Mouse (Mus musculus) cerebellum, postnatal 14 days (tissue): Measurements from ENCODE around the gene Fam162b.

Experiments
- DNase-seq, 2 experiments: peaks; one replicate each; pipeline ENCODE4 v3.0.0; 2021; ENCODE audit warnings: mixed read lengths in 2 of 2

Gene Fam162b

DNA sequence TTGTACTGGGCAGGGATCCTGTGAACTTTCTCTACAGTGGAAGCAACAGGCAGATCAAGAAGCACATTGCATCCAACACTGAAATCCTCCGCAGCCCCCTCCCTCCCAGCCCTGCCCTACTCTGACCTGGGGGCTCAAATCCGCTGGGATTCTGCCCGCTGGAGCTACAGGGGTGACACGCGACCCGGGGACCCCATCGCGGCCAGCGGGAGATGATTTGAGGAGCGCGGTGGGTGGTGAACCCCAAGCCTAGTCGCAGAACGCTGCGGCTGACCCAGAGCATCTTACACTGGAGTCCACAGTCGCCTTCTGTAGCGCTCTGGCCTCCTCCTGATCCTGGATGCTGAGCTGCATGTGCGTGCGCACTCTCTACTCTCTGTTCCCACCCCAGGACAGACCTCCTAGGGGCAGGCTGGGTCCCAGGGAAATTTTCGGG, at the start of gene Fam162b:
Gene Fam162b (minus strand): TSS at position 379 of the 436 bp plus-strand sequence.
- DNase-seq: no peak

DNA sequence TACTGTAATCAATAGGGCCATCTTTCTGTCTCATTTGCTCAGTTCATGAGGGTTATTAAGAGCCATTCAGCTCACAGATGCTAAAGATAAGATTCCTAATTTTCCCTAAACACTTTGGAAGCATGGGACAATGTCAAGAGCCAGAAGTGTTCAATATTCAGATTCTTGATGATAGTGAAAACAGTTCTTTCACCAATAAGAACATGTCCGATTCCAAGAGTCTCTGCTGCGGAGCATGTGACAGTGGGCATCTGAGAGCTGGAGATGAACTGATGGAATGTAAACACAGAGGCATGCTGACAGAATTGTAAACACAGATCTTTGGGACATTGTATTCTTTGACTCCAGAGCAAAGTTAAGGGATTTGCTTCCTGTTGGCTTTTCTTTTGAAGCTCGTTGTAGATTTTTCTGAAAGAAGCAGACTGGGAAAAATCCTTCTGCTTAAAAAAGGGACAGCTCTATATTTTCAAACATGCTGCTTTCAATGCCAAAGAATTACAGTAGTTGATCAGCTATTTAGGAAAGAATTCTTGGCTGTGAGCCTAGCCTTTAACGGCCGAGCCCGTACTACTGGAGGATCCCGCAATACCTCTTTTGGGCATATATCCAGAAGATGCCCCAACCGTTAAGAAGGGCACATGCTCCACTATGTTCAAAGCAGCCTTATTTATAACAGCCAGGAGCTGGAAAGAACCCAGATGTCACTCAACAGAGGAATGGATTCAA, 41.3 kb upstream of the Fam162b start, which contains the start of gene Gprc6a:
Gene Gprc6a (minus strand): TSS at position 51 of the 726 bp plus-strand sequence.
- no peak for DNase-seq

DNA sequence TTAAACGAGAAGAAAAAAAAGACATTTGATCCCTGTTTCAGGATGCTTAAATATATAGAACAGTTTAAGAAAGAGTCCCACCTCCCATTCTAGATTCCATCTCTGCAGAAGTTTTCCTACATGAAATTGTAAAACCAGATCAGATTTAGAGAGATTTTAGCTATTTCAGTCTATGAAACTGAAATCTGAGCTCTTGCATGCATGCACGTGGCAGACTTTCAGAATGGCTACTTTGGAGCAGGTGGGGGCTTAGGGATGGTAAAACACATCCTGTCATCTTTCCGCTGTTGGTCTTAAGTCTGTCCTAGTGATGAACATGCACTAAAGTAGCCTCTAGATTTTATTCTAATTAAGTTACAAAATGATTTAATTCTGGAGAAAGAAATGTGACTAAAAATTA, 30.9 kb upstream of the Fam162b start:
- no peak for DNase-seq

DNA sequence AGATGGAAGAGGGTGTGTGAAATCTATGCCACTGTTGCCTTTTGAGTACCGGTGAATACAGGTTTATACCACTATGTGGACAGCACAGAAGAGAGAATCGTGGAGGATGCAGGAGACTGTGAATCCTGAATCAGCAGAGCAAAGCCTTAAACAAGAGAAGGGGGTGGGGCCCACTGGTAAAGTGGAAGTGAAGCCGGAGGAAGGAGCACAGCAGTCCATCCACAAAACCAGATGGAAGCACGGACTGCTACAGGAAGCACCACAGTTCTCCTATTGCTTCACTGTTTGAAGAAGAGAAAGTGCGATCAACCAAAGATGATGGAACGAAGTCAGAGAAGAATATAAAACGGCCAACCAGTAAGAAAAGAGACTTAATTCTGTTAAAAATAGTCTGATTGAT, 29.8 kb upstream of the Fam162b start:
- DNase-seq: no peak

DNA sequence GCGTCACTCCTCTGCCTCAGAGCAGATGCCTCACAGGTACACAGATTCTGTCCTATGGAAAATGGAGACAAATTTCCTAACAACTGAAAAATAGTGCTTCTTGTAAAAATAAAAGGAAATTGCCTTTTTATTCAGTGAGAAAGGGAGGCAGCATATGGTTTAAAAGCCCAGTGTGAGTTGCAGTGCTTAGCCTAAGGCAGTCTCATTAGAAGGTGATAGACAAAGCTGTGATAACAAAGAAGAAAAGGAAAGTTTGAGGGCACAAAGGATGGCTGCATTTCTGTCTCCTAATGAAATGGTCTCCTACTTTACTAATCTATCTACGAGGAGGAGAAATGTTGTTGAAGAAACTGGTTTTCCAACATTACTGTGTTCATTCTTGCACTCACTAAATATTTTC, 28.2 kb upstream of the Fam162b start:
- no peak for DNase-seq

DNA sequence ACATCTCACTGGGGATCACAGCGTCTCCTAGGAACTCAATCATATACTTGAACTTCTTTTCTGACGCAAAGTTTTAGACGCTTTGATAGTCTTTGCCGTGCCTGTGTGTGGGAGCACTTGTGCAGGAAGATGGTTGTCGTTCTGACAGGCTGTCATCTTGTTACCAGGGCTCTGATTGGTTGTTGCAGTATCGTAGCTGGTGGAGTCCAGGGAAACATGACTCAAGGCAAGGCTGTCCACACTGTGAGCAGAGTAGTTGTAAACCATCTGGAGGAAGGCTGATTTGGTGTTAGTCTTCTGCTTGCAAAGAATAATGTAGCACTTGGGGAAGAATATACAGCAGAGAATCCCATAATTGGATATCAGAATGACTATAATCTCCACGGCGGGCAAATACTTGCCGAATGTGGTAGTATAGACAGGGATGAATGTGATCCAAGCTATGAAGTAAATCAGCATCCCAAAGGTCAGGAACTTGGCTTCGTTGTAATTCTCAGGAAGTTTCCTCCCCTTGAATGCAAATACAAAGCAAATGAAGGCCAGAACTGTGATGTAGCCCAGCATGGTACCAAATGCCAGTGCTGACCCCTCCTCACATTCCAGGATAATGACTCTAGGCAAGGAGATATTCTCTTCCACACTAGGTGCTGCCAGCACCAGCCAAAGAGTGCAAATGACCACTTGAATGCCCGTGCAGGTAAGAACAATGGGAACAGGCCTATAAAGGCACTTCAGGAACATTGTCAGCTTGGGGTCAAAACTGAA, 24.7 kb upstream of the Fam162b start:
- no peak for DNase-seq

DNA sequence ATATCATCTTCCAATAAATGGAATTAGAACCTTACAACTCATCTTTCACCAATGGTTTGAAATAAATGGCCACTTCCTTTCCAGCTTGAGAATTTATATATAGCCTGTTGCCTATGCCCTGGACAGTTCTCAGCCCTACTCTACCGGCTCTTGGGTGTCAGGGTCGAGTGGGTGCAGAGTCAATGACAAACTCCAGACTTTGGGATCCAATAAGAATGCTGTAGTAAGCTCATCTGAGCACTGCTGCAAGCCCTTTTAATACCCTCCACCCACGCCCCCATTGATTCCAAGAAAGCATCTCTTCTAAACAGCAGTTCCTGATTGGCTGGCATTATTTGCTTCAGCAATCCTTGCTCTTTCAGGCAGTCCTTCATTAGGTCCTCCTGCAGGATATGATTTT, 23.1 kb upstream of the Fam162b start:
- DNase-seq: no peak

DNA sequence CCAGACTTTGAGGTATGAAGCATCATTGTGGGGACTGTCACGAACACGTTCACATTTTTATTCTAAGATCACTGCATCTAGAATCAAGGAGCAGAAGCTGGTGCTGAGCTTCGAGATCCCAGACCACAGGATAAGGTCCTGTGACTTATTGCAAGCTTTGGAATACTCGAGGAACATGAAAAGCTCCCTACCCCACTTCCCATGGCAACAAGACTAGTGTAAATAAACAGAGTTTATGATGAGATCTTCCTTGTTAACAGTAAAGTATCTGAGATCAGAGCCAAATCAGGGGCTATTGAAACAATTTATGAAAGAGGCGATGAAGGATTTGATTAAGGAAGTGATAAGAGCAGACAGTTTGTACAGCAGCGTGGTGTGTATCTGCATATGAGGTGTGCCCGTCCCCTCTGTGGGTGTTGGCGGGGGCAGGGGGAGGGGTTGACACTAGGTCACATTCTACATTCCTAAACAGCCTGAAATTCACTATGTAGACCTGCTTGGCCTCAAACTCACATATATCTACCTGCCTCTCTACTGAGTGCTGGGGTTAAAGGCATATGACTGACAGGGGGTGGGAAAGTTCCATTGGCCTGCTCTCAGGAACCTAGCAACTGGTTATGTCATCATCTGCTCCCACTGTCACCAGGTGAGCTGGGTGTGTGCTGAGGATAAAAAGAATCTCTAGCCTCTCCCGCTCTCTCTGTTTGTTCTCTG, 21.8 kb upstream of the Fam162b start:
- DNase-seq: no peak

DNA sequence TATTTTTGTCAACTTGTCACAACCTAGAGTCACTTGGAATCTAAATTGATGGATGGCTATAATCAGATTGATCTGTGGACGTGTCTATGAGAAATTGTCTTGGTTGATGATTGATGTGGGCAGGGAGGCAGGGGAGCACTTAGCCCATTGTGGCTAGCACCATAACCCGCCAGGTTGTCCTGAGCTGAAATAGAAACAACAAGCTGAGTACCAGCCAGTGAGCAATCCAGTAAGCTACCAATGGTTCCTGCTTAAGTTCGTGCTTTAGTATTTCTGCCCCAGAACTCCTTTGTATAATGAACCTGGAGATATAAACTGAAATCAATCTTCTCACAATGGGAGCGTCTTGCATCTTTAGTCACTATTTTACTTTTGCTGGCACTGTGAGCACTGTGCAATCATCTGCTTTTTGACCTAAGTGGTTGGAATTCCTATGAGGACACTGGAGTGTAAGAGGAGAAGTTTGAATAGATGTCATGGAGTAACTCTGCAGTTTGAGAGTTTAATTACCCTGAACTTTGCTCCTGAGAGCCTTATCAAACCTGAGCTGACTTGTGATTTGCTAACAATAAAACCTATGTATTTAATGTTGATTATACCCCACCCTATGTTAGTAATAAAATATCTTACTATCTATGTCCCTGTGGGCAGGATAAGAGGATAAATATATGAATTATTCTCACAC, 19.6 kb upstream of the Fam162b start:
- no peak for DNase-seq

DNA sequence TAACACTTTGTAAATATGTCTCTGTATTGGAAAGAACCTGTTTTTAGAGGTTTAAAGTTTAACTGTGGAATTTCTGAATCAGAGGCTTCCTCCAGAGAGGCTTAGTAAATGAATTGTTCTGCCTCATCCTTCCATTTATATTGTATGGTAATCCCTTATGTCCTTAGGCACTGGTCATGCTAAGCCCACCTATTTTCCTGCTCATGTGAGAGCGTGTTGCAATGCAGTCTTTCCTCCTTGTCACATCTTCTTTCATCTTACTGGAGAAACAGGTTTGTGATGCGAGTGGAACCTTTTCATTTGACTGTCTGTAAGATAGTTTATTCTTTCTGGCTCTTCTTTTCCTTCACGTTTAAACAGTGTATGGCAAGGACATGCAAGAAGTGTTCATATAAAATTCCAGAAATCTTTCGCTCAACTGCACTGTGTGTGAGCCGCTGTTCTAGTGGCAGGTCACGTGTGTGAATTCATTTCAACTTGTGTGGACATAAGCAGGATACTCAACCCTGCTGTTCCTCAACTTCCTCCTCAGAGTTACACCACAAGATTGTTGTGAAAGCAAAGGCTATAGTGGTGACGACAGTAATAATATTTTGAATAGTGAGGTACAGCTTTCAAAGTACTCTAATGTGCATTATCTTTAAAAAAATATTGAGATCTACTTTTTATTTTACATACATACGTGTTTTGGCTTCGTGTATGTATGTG, 6.8 kb upstream of the Fam162b start:
- no peak for DNase-seq

DNA sequence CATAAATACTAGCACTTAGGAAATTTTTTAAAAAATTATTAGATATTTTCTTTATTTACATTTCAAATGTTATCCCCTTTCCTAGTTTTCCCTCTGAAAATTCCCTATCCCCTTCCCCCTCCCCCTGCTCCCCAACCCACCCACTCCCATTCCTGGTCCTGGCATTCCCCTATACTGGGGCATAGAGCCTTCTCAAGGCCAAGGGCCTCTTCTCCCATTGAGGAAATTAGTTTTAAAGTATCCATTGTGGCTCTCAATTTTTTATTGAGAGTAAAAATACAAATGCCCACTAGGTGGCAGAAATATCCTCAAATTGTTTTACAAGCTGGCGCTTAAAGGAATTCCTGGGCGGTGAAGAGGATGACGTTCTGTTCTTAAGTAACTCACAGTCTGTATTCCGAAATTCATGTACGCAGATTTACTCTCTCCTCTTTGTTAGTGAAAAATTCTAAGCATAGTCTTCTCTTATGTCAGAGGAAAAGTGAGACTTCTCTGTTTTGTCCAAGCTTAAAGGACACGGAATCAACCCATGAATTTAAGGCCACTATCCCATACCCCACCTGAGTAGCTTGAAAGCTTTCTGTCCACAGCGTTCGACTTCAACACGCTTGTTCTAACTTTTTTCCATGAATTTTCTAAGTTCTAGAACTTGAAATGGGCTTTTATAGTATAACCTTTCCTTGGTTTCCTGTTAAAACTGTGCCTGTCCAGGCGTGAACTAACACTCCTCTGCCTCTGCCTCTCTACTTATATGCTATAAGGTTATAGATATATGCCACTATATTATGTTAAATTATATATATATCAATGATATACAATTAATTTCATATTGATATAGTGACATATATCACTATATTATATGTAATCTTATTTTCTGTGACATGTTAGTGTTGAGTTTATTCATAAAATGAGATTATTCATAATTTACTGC, 4.9 kb upstream of the Fam162b start:
- peak; percentile 37 to 49 for DNase-seq

DNA sequence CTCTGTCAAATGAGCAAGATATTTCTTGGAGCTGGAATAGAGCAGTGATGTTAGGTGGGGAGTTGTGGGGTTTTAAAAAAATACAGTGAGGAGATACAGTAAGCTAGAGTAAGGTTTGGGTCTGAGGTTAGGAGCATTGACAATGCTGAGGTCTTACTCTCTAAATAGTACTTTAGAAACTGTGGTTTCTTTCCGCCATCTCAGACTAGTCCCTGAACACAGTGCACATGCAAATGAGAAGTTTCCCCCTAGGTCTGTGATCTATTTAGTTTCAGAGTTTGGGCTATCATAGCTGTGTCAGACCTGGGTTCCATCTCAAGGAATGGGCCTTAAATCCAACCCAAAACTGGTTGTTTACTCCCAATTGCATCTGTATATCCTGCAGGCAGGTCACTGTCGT, 1.3 kb upstream of the Fam162b start:
- no peak for DNase-seq

DNA sequence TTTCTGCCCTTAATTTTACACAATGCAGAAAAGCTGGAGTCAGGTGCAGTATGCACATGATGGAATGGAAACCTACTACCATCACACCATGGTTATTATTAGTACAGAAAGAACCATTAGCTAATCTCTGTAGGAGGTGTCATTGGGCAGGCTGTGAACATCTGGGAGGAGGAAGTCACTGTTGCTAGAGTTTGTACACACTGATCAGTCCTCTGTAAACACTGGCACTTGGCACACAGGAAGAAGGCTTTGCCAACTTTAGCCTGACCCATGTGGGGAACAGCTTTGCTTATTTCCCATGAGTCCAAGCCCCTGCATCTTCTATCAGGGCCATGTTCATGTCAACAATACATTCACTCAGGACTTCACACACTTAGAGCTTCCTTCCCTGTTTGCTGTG, 5.4 kb downstream of the Fam162b start:
- DNase-seq: no peak

DNA sequence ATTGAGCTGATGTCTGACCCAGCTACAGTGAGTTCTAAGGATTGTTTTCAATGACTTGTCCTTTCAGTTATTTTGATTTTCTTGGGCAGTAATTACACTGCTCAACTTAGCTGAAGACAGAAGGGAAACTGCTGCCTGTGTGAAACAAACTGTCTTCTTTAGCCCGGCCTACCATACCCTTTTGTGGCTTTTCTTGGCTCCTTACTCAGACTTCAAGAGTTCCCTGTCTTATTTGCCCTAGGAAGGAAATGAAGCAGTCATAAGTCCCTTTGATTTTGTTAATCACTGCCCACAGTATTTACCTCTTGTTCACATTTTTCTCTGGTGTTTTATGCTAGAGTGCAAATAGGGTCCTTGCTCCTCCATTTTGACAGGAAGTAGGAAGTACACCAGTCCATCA, 5.9 kb downstream of the Fam162b start:
- no peak for DNase-seq

DNA sequence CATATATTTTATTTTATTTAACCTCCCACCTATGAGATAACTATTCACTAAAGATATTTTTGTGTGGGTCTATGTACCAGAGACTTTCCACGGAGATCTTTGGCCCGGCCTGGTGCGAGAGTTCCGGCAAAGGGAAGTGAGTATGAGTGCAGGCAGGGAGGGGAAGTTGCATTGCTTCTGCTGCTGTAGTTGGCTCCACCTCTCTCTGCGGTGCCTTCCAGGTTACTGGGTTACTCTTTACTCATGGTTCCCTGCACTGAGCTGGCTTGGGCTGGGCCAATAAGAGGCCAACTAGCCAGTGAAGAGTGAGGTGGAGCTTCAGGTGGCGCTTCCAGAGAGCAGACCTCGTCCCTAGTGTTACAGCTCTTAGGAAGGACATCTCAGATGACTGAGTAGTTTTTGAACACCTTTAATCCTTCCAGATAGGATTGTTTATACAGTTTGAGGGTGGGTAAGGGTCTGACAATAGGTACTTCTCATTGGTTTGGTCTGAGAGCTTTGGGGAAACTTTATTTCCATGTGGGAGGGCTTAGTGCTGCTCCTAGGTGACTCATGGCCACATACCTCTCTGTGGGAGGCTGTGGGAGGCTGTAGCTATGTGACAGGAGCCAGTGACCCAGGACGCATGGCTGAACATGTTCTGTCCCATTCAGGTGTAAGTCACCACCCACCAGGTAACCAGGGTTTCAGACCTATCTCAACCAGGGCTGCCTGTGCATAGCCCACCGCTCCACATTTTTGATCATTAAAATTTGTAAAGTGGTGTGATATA, 18.9 kb downstream of the Fam162b start:
- no peak for DNase-seq

DNA sequence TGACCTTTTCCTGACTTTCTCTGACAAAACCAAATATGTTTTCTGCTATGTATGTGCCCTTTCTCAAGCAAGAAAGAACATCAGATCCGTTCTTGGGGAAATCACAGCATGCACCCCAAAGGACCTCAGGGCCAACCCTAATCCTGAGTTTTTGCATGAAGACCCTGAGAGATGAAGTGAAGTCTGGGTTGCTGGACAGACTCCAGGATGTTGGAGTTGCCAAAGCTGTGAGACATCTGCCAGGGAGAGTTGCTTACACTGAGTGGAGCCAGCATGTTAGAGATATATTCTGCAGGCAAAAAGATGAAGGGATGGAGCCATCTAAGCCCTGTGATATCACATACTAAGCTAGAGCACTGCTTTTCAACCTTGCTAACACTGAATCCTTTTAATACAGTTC, 34.3 kb downstream of the Fam162b start:
- peak; percentile 54 to 60 for DNase-seq

DNA sequence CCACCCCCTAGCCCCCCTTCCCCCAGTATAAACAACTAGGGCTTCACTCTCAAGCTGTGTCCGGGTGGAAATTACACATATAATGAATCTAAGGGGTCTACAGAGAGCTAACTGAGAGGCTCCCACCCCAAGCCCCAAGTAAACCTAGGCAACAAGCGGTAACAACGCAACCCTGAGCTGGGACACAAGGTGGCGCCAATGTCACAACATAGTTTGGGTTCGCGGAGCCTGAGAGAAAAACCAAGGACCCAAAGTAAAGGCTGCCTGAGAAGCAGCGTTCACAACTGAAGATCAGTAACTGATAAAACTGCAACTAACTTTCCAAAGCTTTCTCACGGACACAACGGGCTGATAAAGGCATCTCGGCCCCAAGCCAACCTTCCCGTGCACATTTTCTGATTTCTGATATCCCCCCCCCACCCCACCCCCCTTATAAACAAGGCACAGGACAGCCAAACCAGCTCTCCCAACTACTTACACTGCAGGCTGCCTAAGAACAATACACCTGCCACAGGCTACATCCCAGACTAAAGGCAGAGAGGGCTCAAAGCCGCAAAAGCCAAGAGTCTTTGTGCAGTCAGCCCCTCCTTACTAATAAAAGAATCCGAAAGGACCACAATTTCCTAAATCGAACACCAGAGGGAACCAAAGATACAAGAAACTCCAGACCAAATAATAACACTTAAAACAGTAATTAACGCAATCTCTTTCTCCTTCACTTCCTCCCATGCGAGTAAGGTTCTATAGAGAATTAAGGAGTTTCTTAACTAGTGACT, 36.8 kb downstream of the Fam162b start:
- peak; percentile 85 to 89 for DNase-seq
